Mouse (Mus musculus) lung, adult 2 months (tissue): ENCODE data around the gene Ddn.

Source experiments
- CTCF ChIP-seq: fragments of 200-500 bp; IDR thresholded peaks from 2 replicates; pipeline ENCODE4 v1.5.1; 2011; ENCODE audit warnings: mild to moderate bottlenecking, low read length, control low read depth; ENCODE audit not compliant: insufficient read depth
- POLR2A ChIP-seq: fragments of 200-500 bp; IDR thresholded peaks from 2 replicates; pipeline ENCODE4 v1.6.1; 2011; ENCODE audit warnings: low read depth, mild to moderate bottlenecking, control low read depth, low read length, borderline replicate concordance; ENCODE audit errors: extremely low read depth

DNA sequence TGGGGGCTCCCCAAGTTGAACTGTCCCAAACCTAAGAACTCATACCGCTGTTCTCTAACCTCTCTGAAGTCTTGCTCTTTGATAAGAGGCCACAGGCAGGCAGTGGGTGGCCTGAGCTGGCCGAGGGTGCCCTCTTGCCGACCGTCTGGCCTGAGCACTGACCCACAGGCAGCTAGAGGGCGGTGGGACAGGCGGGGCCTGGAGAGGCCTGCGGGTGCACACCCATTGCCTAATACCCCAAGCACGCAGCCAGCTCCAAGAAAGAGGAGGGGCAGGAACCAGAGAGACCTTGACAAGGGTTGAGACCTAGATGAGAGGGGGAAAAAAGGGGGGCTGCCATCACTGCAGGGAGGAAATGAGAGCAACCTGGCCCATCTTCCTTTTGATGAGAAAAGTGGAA, 29.2 kb downstream of the Ddn start:
- TF ChIP-seq CTCF (no peak), POLR2A (no peak)
